Mouse (Mus musculus): ENCODE measurements around the gene Rps6ka4.

DNA sequence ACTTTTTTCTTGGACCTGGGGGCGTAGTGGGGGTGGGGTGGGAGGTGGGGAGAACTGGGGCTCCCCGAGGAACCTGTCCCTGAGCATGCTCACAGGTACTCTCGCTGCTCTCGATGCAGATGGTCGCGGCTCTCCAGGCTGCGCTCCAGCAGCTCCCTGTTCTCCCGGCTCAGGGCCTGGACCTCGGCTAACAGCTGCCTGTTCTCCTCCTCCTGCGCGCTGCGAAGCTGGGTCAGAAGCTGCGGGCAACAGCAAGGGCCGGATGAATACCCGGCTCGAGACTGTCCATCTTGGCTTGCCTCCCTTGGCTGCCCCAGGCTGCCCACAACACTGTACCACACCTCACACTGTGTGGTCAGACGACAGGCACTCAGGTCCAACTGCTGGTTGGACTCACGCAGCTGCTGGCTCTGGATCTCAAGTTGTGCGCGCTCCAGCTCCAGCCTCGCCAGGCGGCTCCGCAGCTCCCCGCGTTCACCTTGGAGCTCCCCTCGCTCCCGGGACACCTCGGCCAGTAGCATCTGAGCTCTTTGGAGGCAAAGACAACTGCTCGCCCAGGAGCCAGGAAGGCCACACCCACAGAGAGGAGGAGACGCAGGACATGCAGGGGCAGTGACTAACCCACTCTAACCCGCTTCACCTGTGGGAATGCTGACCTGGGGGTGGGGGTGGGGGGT, 7.5 kb upstream of the Rps6ka4 start:
- TF ChIP-seq CTCF (IDR thresholded peaks at IDR 0.05; ENCODE audit: extremely low read depth, insufficient read depth, low read length) (no peak), POLR2A (IDR thresholded peaks at IDR 0.05; ENCODE audit: extremely low read depth, insufficient read depth, low read length) (no peak)

Measured in cortical plate, adult 2 months (tissue).